ENCODE assay signal across 14 mouse cellular contexts in the genomic region with DNA sequence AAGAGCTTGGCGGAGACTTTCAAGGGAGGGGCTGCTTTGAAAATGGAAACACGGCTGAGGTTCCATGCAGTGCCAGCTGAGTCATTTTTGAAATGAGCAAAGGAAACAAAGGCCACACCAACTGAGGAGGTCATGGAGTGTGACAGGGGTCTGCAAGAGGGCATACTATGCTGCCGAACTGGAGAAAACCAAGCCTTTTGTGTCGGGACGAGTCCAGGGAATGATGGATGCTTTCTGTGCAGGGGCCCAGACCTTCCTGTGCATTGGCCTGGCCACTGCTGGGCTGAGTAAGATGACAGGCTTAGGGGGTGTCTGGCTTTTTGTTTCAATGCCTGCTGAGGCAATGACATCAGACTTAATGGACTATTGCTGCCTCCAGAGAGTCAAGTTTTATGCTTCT.
A peak's percentile ranks its signal among the peaks of the same experiment; 100 is the strongest.
DNase-seq lines count a peak whose midpoint lies in the region; ATAC-seq lines count a peak whose summit lies in the region.
"Had no signal": no experiment of that assay in that cellular context is flagged by ENCODE, and none has a peak within 500 bp of the region (broad histone marks: within the 10 kb centered on the region; RNA-seq: fewer than 3 reads in every experiment).

No protein-coding gene starts in this region.

- H3K4me3 ChIP-seq in kidney, embryonic 15.5 days (replicated peaks) = no peak overlapping the region
- H3K4me3 ChIP-seq in forebrain, embryonic 12.5 days (replicated peaks) = no peak overlapping the region
- no peak overlapping the region for H3K4me3 ChIP-seq in limb, embryonic 10.5 days
- H3K4me3 ChIP-seq in neural tube, embryonic 14.5 days (ENCODE audit: low read depth, low read length) = no peak overlapping the region
- H3K4me3 ChIP-seq: intestine, embryonic 15.5 days; limb, embryonic 13.5 days had no signal

- 22% methylated on average over 5 of the region's 5 CpGs for WGBS in kidney, embryonic 15.5 days
- 13% methylated on average over 5 of the region's 5 CpGs for whole genome bisulfite sequencing in forebrain, embryonic 12.5 days
- 34% methylated on average over 5 of the region's 5 CpGs for WGBS in limb, embryonic 10.5 days
- WGBS in neural tube, embryonic 14.5 days = 5% methylated on average over 5 of the region's 5 CpGs

- DNase-seq in kidney, postnatal 25 days = no peak
- no peak for DNase-seq in limb, embryonic 10.5 days (ENCODE audit: low spot score)
- no peak for DNase-seq in spleen, postnatal 4 days (ENCODE audit: low spot score in 2 of 2)
- DNase-seq in urinary bladder, adult 2 months (ENCODE audit: low spot score) = no peak
- no peak for DNase-seq in urinary bladder, postnatal 10 days (ENCODE audit: low spot score)
- DNase-seq: cerebellum, postnatal 14 days; gastrocnemius, postnatal 25 days; layer of hippocampus, adult 9-11 months; lung, embryonic 14.5 days had no signal

- H3K27me3 ChIP-seq in kidney, embryonic 15.5 days = no peaks in the 10 kb centered on the region
- H3K27me3 ChIP-seq in forebrain, embryonic 12.5 days = peaks cover 5% of the 10 kb centered on the region; the same call in 1 of the 2 replicates
- H3K27me3 ChIP-seq in limb, embryonic 10.5 days (ENCODE audit: low read depth, poor library complexity, severe bottlenecking) = no peaks in the 10 kb centered on the region
- no peaks in the 10 kb centered on the region for H3K27me3 ChIP-seq in neural tube, embryonic 14.5 days (ENCODE audit: control insufficient read depth, insufficient read depth, low read length)
- H3K27me3 ChIP-seq: intestine, embryonic 15.5 days; limb, embryonic 13.5 days had no signal

- no peaks in the 10 kb centered on the region for H3K9me3 ChIP-seq in kidney, embryonic 15.5 days (replicated peaks)
- H3K9me3 ChIP-seq in forebrain, embryonic 12.5 days = no peaks in the 10 kb centered on the region
- H3K9me3 ChIP-seq in limb, embryonic 10.5 days (replicated peaks) = no peaks in the 10 kb centered on the region
- H3K9me3 ChIP-seq in neural tube, embryonic 14.5 days (ENCODE audit: control insufficient read depth, low read length) = no peaks in the 10 kb centered on the region
- H3K9me3 ChIP-seq: intestine, embryonic 15.5 days; limb, embryonic 13.5 days had no signal

- H3K4me1 ChIP-seq in kidney, embryonic 15.5 days = 0 out of 2 replicates have a peak, but pooled peaks cover 4% of the 10 kb centered on the region
- H3K4me1 ChIP-seq in forebrain, embryonic 12.5 days = peaks cover 31% of the 10 kb centered on the region
- H3K4me1 ChIP-seq in limb, embryonic 10.5 days = peaks cover 10% of the 10 kb centered on the region
- peaks cover 12% of the 10 kb centered on the region; the same call in 1 of the 2 replicates for H3K4me1 ChIP-seq in neural tube, embryonic 14.5 days (ENCODE audit: control insufficient read depth, insufficient read depth, low read length)
- H3K4me1 ChIP-seq: intestine, embryonic 15.5 days; limb, embryonic 13.5 days had no signal

- H3K27ac ChIP-seq in kidney, embryonic 15.5 days = 0 out of 2 replicates have a peak overlapping the region, but pooled peaks have one; percentile 7
- peak overlapping the region; percentile 65 for H3K27ac ChIP-seq in forebrain, embryonic 12.5 days
- H3K27ac ChIP-seq in limb, embryonic 10.5 days = peak overlapping the region; percentile 50
- peak overlapping the region; percentile 74 for H3K27ac ChIP-seq in neural tube, embryonic 14.5 days (ENCODE audit: low read depth, low read length)
- H3K27ac ChIP-seq: intestine, embryonic 15.5 days; limb, embryonic 13.5 days had no signal

- H3K36me3 ChIP-seq in kidney, embryonic 15.5 days = no peaks in the 10 kb centered on the region
- H3K36me3 ChIP-seq in forebrain, embryonic 12.5 days (replicated peaks) = no peaks in the 10 kb centered on the region
- H3K36me3 ChIP-seq in limb, embryonic 10.5 days = no peaks in the 10 kb centered on the region
- H3K36me3 ChIP-seq in neural tube, embryonic 14.5 days (ENCODE audit: control insufficient read depth, insufficient read depth, low read length) = no peaks in the 10 kb centered on the region
- H3K36me3 ChIP-seq: intestine, embryonic 15.5 days; limb, embryonic 13.5 days had no signal

- H3K9ac ChIP-seq in kidney, embryonic 15.5 days = no peak overlapping the region
- no peak overlapping the region for H3K9ac ChIP-seq in forebrain, embryonic 12.5 days
- no peak overlapping the region for H3K9ac ChIP-seq in neural tube, embryonic 14.5 days (replicated peaks; ENCODE audit: low read depth, low read length)
- H3K9ac ChIP-seq: intestine, embryonic 15.5 days; limb, embryonic 13.5 days; lung, embryonic 14.5 days had no signal

- 0 out of 2 replicates have a peak, but pooled peaks have one; percentile 40 for ATAC-seq in kidney, embryonic 15.5 days (replicated peaks; ENCODE audit: low FRiP score)
- ATAC-seq in forebrain, embryonic 12.5 days (ENCODE audit: low FRiP score) = peak; percentile 57; the same call in 1 of the 2 replicates
- ATAC-seq in neural tube, embryonic 14.5 days (ENCODE audit: low read depth) = 0 out of 2 replicates have a peak, but pooled peaks have one; percentile 21
- ATAC-seq: intestine, embryonic 15.5 days had no signal

- no peak overlapping the region for H3K4me2 ChIP-seq in kidney, embryonic 15.5 days
- no peak overlapping the region for H3K4me2 ChIP-seq in forebrain, embryonic 12.5 days
- H3K4me2 ChIP-seq in neural tube, embryonic 14.5 days (ENCODE audit: low read depth, low read length) = no peak overlapping the region
- H3K4me2 ChIP-seq: intestine, embryonic 15.5 days; limb, embryonic 13.5 days; lung, embryonic 14.5 days had no signal

Comparison
In these comparisons a context has a peak if more than half of its experiments do, and no peak if none do; other contexts are left out.
1. H3K27ac ChIP-seq: peak in every context shown above with its lines; median percentile 74 in neural tube, embryonic 14.5 days; 65 in forebrain, embryonic 12.5 days; 50 in limb, embryonic 10.5 days; 7 in kidney, embryonic 15.5 days.